Mouse (Mus musculus): ENCODE results near the gene Nfatc3. TPM values are rescaled to one million over a fixed set of nuclear protein-coding genes. Genes with fewer than 3 reads are reported as not detected.

Gene Nfatc3
- polyA plus RNA-seq, 1 experiment: 12.6 TPM

- no peak overlapping the region for H3ac ChIP-seq (ENCODE audit: control insufficient read depth, insufficient read length, low read depth)
- H3K4me3 ChIP-seq (ENCODE audit: insufficient read depth, poor library complexity, severe bottlenecking): no peak overlapping the region
- H3K79me2 ChIP-seq (ENCODE audit: control insufficient read depth, insufficient read depth): peaks cover 100% of the 10 kb centered on the region
- TF ChIP-seq USF1 (IDR thresholded peaks at IDR 0.05; ENCODE audit: low read depth): no peak
- no peaks in the 10 kb centered on the region for H3K27me3 ChIP-seq (ENCODE audit: control insufficient read depth, insufficient read depth, insufficient read length)
- peaks cover 77% of the 10 kb centered on the region for H3K79me3 ChIP-seq (ENCODE audit: low read depth)
- H3K36me3 ChIP-seq (ENCODE audit: control insufficient read depth, insufficient read depth): no peaks in the 10 kb centered on the region
These were observed 114.9 kb downstream of the Nfatc3 start for GRCm38 (mm10) chr8:106173566-106173965.

GRCm38 (mm10) chr8:106176891-106177290 is 118.3 kb downstream of the Nfatc3 start:
- Histone ChIP-seq H3ac (ENCODE audit: control insufficient read depth, insufficient read length, low read depth) (no peak overlapping the region), H3K36me3 (ENCODE audit: control insufficient read depth, insufficient read depth) (peaks cover 3% of the 10 kb centered on the region), H3K4me3 (ENCODE audit: insufficient read depth, poor library complexity, severe bottlenecking) (no peak overlapping the region), H3K79me3 (ENCODE audit: low read depth) (peaks cover 56% of the 10 kb centered on the region), H3K79me2 (ENCODE audit: control insufficient read depth, insufficient read depth) (peaks cover 87% of the 10 kb centered on the region), H3K27me3 (ENCODE audit: control insufficient read depth, insufficient read depth, insufficient read length) (no peaks in the 10 kb centered on the region)
- TF ChIP-seq MAX (IDR thresholded peaks at IDR 0.05): no peak
- TF ChIP-seq CEBPB (IDR thresholded peaks at IDR 0.05; ENCODE audit: low read depth): no peak
- no peak for TF ChIP-seq MYOD1 (IDR thresholded peaks at IDR 0.05; ENCODE audit: control insufficient read depth, insufficient read length, low read depth)
- no peak for TF ChIP-seq FOSL1 (IDR thresholded peaks at IDR 0.05; ENCODE audit: insufficient read depth, low read length, poor library complexity, severe bottlenecking)
- no peak for TF ChIP-seq CTCF (IDR thresholded peaks at IDR 0.05; ENCODE audit: control insufficient read depth, insufficient read depth, insufficient read length)
- TF ChIP-seq MYOG (IDR thresholded peaks at IDR 0.05; ENCODE audit: control insufficient read depth, extremely low read depth, insufficient read length): no peak
- no peak for TF ChIP-seq USF1 (IDR thresholded peaks at IDR 0.05; ENCODE audit: low read depth)

GRCm38 (mm10) chr8:106177594-106177993 is 119.0 kb downstream of the Nfatc3 start:
- Histone ChIP-seq H3K79me3 (ENCODE audit: low read depth) (peaks cover 51% of the 10 kb centered on the region), H3K4me3 (ENCODE audit: insufficient read depth, poor library complexity, severe bottlenecking) (no peak overlapping the region), H3K36me3 (ENCODE audit: control insufficient read depth, insufficient read depth) (peaks cover 9% of the 10 kb centered on the region), H3K79me2 (ENCODE audit: control insufficient read depth, insufficient read depth) (peaks cover 80% of the 10 kb centered on the region), H3ac (ENCODE audit: control insufficient read depth, insufficient read length, low read depth) (no peak overlapping the region), H3K27me3 (ENCODE audit: control insufficient read depth, insufficient read depth, insufficient read length) (no peaks in the 10 kb centered on the region)
- no peak for TF ChIP-seq MAX (IDR thresholded peaks at IDR 0.05)

GRCm38 (mm10) chr8:106178428-106178827 is 119.8 kb downstream of the Nfatc3 start:
- TF ChIP-seq MYOG (IDR thresholded peaks at IDR 0.05; ENCODE audit: control insufficient read depth, extremely low read depth, insufficient read length) (no peak), MAX (IDR thresholded peaks at IDR 0.05) (no peak), FOSL1 (IDR thresholded peaks at IDR 0.05; ENCODE audit: insufficient read depth, low read length, poor library complexity, severe bottlenecking) (no peak), USF1 (IDR thresholded peaks at IDR 0.05; ENCODE audit: low read depth) (no peak), CTCF (IDR thresholded peaks at IDR 0.05; ENCODE audit: control insufficient read depth, insufficient read depth, insufficient read length) (no peak)

More at GRCm38 (mm10) chr8:106178428-106178827, 119.8 kb downstream of the Nfatc3 start:
- H3ac ChIP-seq (ENCODE audit: control insufficient read depth, insufficient read length, low read depth): no peak overlapping the region
- H3K4me3 ChIP-seq (ENCODE audit: insufficient read depth, poor library complexity, severe bottlenecking): no peak overlapping the region
- H3K79me2 ChIP-seq (ENCODE audit: control insufficient read depth, insufficient read depth): peaks cover 72% of the 10 kb centered on the region
- H3K79me3 ChIP-seq (ENCODE audit: low read depth): peaks cover 43% of the 10 kb centered on the region
- peaks cover 18% of the 10 kb centered on the region for H3K36me3 ChIP-seq (ENCODE audit: control insufficient read depth, insufficient read depth)
- H3K27me3 ChIP-seq (ENCODE audit: control insufficient read depth, insufficient read depth, insufficient read length): no peaks in the 10 kb centered on the region

Other genes with a start within 250 kb of the Nfatc3 start
- 11.0 TPM for gene Ranbp10, start 231.5 kb upstream of the Nfatc3 start, polyA plus RNA-seq (2012; fragmentation: generic; extraction: Trizol)
- 0.09 TPM for gene Tsnaxip1, start 231.1 kb upstream of the Nfatc3 start, polyA plus RNA-seq (2012; fragmentation: generic; extraction: Trizol)
- gene Cenpt, start 205.6 kb upstream of the Nfatc3 start, polyA plus RNA-seq (2012; fragmentation: generic; extraction: Trizol): 35.7 TPM
- 48.2 TPM for gene Thap11, start 203.7 kb upstream of the Nfatc3 start, polyA plus RNA-seq (2012; fragmentation: generic; extraction: Trizol)
- 258 TPM for gene Nutf2, start 198.3 kb upstream of the Nfatc3 start, polyA plus RNA-seq (2012; fragmentation: generic; extraction: Trizol)
- gene Edc4, start 178.0 kb upstream of the Nfatc3 start, polyA plus RNA-seq (2012; fragmentation: generic; extraction: Trizol): 31.3 TPM
- gene Nrn1l, start 165.3 kb upstream of the Nfatc3 start, polyA plus RNA-seq (2012; fragmentation: generic; extraction: Trizol): 0.32 TPM
- gene Pskh1, start 158.4 kb upstream of the Nfatc3 start, polyA plus RNA-seq (2012; fragmentation: generic; extraction: Trizol): 14.4 TPM
- 0.16 TPM for gene Ctrl, start 125.0 kb upstream of the Nfatc3 start, polyA plus RNA-seq (2012; fragmentation: generic; extraction: Trizol)
- gene Psmb10, start 120.4 kb upstream of the Nfatc3 start, polyA plus RNA-seq (2012; fragmentation: generic; extraction: Trizol): 73.5 TPM
- gene Lcat, start 115.5 kb upstream of the Nfatc3 start, polyA plus RNA-seq (2012; fragmentation: generic; extraction: Trizol): 1.4 TPM
- gene Slc12a4, start 92.7 kb upstream of the Nfatc3 start, polyA plus RNA-seq (2012; fragmentation: generic; extraction: Trizol): 79.1 TPM
- not detected for gene Dpep3, start 79.4 kb upstream of the Nfatc3 start, polyA plus RNA-seq (2012; fragmentation: generic; extraction: Trizol)
- gene Dus2, start 67.5 kb upstream of the Nfatc3 start, polyA plus RNA-seq (2012; fragmentation: generic; extraction: Trizol): 13.1 TPM
- gene Dpep2nb, start 52.9 kb upstream of the Nfatc3 start, polyA plus RNA-seq (2012; fragmentation: generic; extraction: Trizol): 0.05 TPM
- 15.0 TPM for gene Ddx28, start 47.0 kb upstream of the Nfatc3 start, polyA plus RNA-seq (2012; fragmentation: generic; extraction: Trizol)
- gene Esrp2, start 78.1 kb downstream of the Nfatc3 start, polyA plus RNA-seq (2012; fragmentation: generic; extraction: Trizol): 0.04 TPM
- gene Pla2g15, start 91.6 kb downstream of the Nfatc3 start, polyA plus RNA-seq (2012; fragmentation: generic; extraction: Trizol): 13.0 TPM
- 21.3 TPM for gene Slc7a6, start 110.0 kb downstream of the Nfatc3 start, polyA plus RNA-seq (2012; fragmentation: generic; extraction: Trizol)
- gene Slc7a6os, start 152.1 kb downstream of the Nfatc3 start, polyA plus RNA-seq (2012; fragmentation: generic; extraction: Trizol): 30.1 TPM
- 40.3 TPM for gene Prmt7, start 152.1 kb downstream of the Nfatc3 start, polyA plus RNA-seq (2012; fragmentation: generic; extraction: Trizol)

Measured in C2C12 (cell line).